Mouse (Mus musculus) heart, postnatal 14 days (tissue): ENCODE measurements around the gene Afap1. TPM values are rescaled to one million over a fixed set of nuclear protein-coding genes. Genes with fewer than 3 reads are reported as not detected.
A peak's percentile ranks its signal among the peaks of the same experiment; 100 is the strongest.

Experiments
- DNase-seq, 2 experiments: peaks; one replicate each; pipeline ENCODE4 v3.0.0; 2021 to 2022
- intact Hi-C: fragments of 180-260 bp; cut with DNase I; formaldehyde crosslinking; loops from one replicate; pipeline ENCODE4 v1.15.1; 2025
- total RNA-seq, 2 experiments: library from RNA; stranded (reverse); gene quantifications; 2 replicates each; pipeline ENCODE4 v1.2.3; 2021

Gene Afap1
- total RNA-seq, 2 experiments from 2014 or later: 28.3 to 28.7 TPM

DNA sequence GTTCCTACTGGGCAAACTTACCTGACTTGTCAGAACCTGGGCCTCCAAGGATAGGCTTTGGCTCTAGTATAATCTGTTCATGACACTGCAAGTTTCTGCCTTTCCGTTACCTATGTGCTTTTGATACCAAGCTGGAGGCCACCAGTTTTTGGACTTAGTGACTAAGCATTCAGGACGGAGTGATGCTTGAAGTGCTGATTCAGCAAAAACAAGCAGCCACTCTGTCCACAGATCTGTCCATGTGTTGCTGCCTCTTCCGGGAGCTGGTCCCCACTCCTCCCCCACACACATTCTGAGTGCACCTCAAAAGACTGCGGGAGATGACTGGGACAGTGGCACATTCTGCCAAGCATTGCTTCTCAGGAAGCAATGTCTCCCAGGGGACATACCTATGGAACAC, 116.3 kb downstream of the Afap1 start:
- intact Hi-C loops: no loop called here
- no peak for DNase-seq

DNA sequence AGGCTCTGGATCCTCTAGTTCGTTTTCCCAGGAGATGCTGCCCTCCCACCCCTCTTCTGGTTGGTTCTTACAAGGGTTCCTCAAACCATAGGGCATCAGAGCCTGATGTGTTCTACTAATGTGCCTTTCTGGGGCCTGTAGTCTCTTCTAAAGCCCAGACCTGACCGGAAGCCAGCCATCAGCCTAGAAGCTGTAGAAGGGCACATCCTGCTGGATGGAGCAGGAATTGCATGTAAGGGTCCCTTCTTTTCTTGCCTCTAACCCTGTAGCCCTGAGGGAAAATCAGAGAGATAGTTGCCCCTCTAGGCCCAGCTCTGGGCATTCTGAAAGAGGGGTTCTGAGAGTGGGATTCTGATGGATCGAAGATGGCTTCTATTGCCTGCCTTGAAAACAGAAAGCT, 125.2 kb downstream of the Afap1 start:
- DNase-seq: peak in 1 of 2 experiments; percentile 29
- intact Hi-C loops: no loop called here

DNA sequence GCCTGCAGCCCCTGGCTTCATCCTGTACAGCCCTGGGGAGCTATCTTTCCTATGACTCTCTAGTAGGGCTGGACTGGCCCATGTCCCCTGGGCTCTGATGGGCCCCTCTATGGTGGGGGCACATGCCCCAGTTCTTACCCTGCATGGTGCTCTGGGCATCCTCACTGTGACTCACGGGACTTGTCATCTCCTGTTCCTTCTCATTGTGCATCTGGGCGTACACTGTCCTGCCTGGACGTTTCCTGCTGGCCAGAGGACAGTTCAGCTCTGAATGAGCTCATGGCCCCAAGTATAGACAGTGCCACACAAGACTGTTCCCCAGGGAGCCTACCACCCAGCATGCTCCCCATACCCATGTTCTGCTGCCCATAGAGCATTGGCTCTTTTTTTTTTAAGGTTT, 128.0 kb downstream of the Afap1 start:
- no peak for DNase-seq
- intact Hi-C loops: no loop called here

DNA sequence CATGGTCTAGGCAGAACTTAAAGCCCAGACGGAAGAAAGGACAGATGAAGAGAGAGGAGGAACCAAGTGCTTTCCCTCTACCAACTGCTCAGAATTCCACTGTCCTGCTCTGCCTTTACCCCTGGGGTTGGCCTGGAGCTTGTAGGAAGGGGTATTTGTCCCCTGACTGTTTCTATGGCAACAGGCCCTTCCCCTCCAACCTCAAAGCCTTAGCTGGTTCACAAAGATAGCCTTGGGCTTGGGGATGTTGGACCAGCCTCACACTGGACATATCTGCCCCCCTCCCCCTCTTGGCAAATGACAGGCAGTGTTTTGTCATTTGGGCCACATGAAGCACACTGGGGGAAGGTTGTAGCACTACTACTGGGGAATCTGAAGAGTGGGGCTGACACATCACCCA, 129.2 kb downstream of the Afap1 start:
- DNase-seq: no peak
- intact Hi-C loops: no loop called here

DNA sequence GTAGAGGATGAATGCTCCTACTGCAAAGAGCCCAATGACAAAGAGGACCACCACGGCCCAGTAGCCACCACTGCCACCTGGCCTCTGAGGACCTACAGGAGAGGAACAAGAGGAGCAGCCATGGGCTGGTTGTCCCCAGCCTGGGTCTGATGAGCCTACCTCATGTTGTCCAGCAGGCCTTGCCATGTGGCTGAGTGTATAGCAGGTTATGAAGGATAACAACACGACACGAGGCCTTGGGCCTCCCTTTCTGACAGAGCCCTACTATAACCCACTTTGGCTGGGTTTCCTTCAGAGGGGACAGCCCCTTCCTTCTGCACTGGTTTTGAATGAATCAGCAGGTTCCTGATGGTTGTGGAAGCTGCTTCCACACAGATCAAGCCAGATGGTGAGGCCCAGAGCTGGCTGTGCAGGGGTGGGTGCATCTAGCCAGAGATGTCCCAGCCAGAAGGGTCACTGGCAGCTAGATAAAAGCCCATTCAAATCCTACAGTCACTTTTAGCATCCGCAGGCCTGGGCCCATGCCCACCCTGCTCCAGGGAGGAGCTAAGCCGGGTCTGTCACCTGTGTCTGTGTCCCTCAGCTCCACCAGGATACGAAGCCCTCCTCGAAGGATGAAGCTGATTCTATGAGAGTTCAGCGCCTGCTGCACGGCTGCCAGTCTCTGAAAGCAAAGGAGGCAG, 131.0 kb downstream of the Afap1 start:
- DNase-seq: no peak

DNA sequence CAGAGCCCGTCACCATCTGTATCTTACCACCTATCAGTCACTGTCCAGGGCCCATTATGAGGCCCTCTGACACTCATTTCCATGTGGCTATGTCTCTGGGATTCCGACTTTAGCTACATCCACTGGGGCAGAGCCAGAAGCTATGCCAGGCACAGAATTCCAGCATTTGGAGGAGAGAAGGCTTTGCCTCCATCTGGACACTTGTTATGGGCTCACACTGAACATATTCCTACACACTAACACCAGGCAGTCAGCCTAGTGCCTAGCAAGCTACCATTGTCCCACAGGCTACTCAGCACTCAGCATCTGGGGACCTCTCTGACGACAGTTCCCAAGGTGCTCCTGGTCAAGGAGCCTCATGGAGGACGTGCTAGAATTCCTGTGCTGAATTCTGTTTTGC, 132.0 kb downstream of the Afap1 start:
- intact Hi-C loops: no loop called here
- no peak for DNase-seq

More for the DNA sequence above, 131.0 kb downstream of the Afap1 start:
- intact Hi-C loops: no loop called here

DNA sequence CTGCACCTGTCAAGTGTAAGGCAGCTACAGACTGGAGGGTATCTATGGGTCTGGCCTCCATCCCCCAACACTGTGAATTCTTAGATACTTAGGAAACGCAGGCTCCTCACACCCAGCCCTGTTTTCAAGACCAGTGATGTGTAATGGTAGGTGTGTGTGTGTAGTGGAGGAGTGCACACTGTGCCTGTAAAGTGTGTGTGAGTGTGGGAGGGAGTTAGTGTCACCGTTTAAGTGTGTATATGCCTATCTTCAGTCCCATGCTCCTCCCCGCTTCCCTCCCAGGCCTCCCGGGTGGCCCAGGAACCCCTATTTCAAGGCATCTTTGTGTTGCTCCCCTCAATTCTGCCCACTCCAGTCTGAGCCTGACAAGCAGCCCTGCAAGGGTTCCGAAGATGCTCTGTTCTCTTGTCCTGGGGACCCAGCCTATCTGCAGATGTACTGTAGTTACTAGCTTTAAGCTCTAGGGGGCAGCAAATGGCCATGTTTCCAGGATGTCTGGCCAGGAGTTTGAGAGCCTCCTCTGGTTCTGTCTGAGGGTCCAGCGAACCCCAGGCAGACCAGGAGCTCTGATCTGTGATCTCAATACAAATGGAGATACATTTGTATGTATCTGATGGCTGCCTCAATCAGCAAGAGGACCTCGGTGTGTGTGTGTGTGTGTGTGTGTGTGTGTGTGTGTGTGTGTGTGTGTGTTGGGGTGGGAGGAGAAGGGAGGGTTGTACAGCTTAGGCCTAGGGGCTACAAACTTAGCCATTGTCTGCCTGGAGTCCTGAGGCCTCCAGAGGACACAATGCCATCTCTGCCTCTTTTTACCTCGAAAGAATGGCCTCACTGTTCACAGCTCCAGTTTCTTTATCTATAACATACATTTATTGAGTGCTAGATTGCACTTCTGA, 140.7 kb downstream of the Afap1 start:
- intact Hi-C loops: loop anchor here (1.0 to 2.0 kb wide), 3 partner anchors 191 to 365 kb away; partner anchors contain the start of gene Sorcs2
- peak; percentile 35 to 63 for DNase-seq

DNA sequence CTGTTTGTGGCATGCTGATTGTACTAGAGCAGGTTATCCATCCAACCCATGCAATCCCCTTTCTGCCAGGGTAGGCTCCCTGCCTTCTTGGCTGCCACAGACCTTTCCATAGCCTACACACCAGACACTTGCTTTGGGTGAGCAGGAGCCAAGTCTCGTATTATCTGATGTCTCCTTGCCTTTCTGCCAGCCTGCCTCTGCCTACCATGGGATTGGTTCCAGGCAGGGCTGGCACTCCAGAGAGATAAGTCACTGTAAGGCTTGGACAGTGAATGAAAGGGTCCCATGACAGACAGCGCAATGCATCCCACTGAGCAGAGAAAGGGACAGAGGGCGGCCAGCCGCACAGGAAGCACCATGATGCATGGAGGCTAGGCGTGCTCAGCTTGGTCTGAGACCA, 146.5 kb downstream of the Afap1 start:
- intact Hi-C loops: loop anchor here (5.0 kb wide), 1 partner anchor 103 kb away; no protein-coding TSS in a partner anchor
- no peak for DNase-seq

DNA sequence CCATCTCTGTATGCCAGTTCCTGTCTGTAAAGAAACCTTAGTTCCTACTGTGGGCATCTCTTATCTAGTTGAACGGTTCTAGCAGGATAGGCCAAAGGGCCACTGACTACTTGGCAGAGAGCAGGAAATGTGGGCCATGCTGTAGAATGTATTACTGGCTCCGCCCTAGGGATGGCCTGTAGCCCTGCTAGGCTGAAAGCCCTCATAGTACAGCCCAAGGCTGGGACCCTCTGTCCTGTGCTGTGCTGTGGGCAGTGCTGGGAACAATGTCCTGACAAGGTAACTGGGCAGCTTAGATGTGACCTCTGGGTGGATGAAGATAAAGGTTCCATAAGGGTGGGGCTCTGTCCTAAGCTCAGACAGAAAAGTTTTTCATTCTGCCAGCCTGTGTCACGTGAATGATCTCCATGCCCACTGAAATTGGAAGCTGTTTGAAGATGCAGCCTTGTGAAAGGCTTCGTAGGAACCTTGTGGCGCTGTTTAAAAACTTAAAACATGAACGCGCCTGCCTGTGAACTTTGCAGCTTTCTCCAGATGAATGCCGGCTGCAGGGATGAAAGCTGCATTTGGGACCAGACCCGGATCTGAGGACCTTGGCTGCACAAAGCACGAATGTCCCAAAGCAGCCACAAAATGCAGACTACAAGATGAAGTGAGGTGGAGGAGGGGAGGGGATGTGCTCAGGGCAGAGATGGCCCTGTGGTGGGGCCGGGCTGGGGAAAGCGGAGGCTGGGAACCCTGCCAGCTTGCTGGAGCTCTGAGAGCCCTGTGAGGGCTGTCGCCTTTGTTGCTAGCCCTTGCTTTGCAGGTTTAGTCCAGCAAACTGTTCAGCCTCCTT, 147.5 kb downstream of the Afap1 start:
- DNase-seq: peak; percentile 59 to 70
- intact Hi-C loops: no loop called here

DNA sequence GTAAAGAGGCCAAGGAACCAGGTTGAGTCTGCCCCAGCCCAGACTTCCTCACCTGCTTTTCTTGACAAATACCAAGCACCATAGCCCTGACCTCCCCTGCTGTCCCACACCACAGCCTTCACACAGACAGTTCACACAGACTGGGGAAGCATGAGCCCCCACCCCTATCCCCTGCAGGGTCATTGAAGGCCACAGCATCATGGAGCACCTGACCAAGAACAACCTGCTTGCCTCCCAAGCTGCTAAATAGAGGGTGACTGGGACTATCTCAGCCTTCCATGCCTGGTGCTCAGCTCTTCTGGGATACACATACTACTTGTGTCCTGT, 148.1 kb downstream of the Afap1 start:
- no peak for DNase-seq
- intact Hi-C loops: no loop called here

DNA sequence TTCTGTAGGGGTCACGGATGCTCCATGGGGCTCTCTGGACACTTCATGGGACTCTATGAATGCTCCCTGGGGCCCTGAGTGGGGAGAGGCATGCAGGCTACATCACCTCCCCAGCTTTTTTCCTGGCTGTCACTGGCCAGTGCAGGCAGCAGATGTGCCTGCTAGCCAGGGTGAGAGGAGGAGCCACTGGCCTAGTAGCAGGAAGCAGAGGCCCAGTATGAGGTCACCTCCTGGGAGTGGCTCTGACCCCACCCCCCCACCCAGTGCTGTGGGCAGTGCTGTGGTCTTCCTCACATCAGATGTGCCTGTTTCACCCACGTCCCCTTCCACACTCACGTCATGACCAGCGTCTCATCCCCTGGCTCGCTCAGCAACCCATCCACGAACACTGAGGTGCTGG, 148.6 kb downstream of the Afap1 start:
- intact Hi-C loops: no loop called here
- DNase-seq: peak in 1 of 2 experiments; percentile 19

DNA sequence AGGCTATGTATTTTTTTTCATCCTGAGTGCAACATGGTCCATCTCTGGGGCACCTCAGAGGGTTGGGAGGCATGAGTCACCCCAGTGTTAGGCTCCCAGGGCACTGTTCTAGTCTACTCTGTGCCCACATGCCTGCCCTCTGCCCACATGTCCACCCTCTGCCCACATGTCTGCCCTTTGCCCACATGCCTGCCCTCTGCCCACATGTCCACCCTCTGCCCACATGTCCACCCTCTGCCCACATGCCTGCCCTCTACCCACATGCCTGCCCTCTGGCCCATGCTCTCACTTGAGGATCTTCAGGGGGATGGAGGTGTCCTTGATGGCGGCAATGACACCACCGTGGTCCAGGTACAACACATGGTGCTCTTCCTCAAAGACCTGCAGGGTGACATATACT, 150.0 kb downstream of the Afap1 start:
- intact Hi-C loops: no loop called here
- DNase-seq: no peak

Other genes starting within 250 kb of the Afap1 start
- gene Htra3, start 213.5 kb upstream of the Afap1 start, total RNA-seq: 100 to 1,000 TPM; 108 to 149 TPM
- gene Sh3tc1, start 153.3 kb upstream of the Afap1 start, total RNA-seq: 10 to 100 TPM in 1 of 2 experiments, 1 to 10 TPM in 1; 9.8 to 10.6 TPM
- gene Ablim2, start 135.4 kb upstream of the Afap1 start, total RNA-seq: 10 to 100 TPM; 12.2 to 17.5 TPM